ENCODE assay signal across 8 mouse cellular contexts in genomic region chr13:63573256-63573835, GRCm38 (mm10). TPM values are rescaled to one million over a fixed set of nuclear protein-coding genes. Genes with fewer than 3 reads are reported as not detected.
A peak's percentile ranks its signal among the peaks of the same experiment; 100 is the strongest.
DNase-seq lines count a peak whose midpoint lies in the region; ATAC-seq lines count a peak whose summit lies in the region.

Ptch1 (minus strand) TSS chr13:63573598.

- peak within 1 kb of the TSS; percentile 63 for H3K4me3 ChIP-seq in hindbrain, embryonic 12.5 days
- peak within 1 kb of the TSS; percentile 68 for H3K4me3 ChIP-seq in stomach, embryonic 15.5 days (replicated peaks)

- peaks cover 67% of the 10 kb centered on the region for H3K27me3 ChIP-seq in hindbrain, embryonic 12.5 days
- H3K27me3 ChIP-seq in stomach, embryonic 15.5 days (replicated peaks): 0 out of 2 replicates have a peak, but pooled peaks cover 6% of the 10 kb centered on the region

- H3K27ac ChIP-seq in hindbrain, embryonic 12.5 days: peak within 1 kb of the TSS; percentile 87
- H3K27ac ChIP-seq in stomach, embryonic 15.5 days: peak within 1 kb of the TSS; percentile 87

- no peaks in the 10 kb centered on the region for H3K36me3 ChIP-seq in hindbrain, embryonic 12.5 days
- H3K36me3 ChIP-seq in stomach, embryonic 15.5 days: no peaks in the 10 kb centered on the region

- WGBS in hindbrain, embryonic 12.5 days: under 1% methylated on average over 38 of the region's 44 CpGs
- under 1% methylated on average over 42 of the region's 44 CpGs for WGBS in stomach, embryonic 15.5 days

- H3K4me2 ChIP-seq in hindbrain, embryonic 12.5 days (replicated peaks): peak within 1 kb of the TSS; percentile 91
- H3K4me2 ChIP-seq in stomach, embryonic 15.5 days: peak within 1 kb of the TSS; percentile 96

- H3K4me1 ChIP-seq in hindbrain, embryonic 12.5 days: peaks cover 31% of the 10 kb centered on the region
- peaks cover 11% of the 10 kb centered on the region for H3K4me1 ChIP-seq in stomach, embryonic 15.5 days

- intact Hi-C loops in left cerebral cortex, postnatal 14 days (cut with DNase I): loop anchor here (2.0 to 5.0 kb wide), 2 partner anchors 124 to 241 kb away; partner anchors contain the start of gene Ercc6l2

- peak within 1 kb of the TSS; percentile 84 for H3K9ac ChIP-seq in hindbrain, embryonic 12.5 days
- H3K9ac ChIP-seq in stomach, embryonic 15.5 days: peak within 1 kb of the TSS; percentile 62

- peak; percentile 63 for ATAC-seq in hindbrain, embryonic 12.5 days (ENCODE audit: low FRiP score)
- ATAC-seq in megakaryocyte progenitor cell, adult 5-6 weeks (replicated peaks; ENCODE audit: poor library complexity): peak; percentile 38; the same call in 1 of the 2 replicates
- ATAC-seq in stomach, embryonic 15.5 days (ENCODE audit: insufficient read depth, low FRiP score, low read depth): peak; percentile 48

- no peaks in the 10 kb centered on the region for H3K9me3 ChIP-seq in hindbrain, embryonic 12.5 days (replicated peaks)
- H3K9me3 ChIP-seq in stomach, embryonic 15.5 days: no peaks in the 10 kb centered on the region

- DNase-seq in layer of hippocampus, adult 18-20 months (ENCODE audit: low spot score in 2 of 2): peak in 1 of 2 experiments; percentile 47
- no peak for DNase-seq in layer of hippocampus, adult 9-10 months (ENCODE audit: low spot score)
- DNase-seq in cerebellum, adult 9-10 months: peak; percentile 63
- peak in 1 of 2 experiments; percentile 54 for DNase-seq in frontal cortex, adult 2 months (ENCODE audit: extremely low spot score in 1 of 2, low spot score in 1 of 2)
- peak; percentile 41 for DNase-seq in left cerebral cortex, postnatal 14 days (ENCODE audit: low spot score in 2 of 2)

RNA-seq across cellular contexts. Expression of gene Ptch1, which starts in this region (rescaled TPM):
- total RNA-seq in layer of hippocampus, adult 18-20 months (2021): 10 to 100 TPM; 43.0 to 50.2 TPM
- 26.5 and 27.8 TPM in 2 replicates for polyA plus RNA-seq in frontal cortex, adult 2 months (2012; rRNA removed)
- 22.7 and 24.3 TPM in 2 replicates for polyA plus RNA-seq in hindbrain, embryonic 12.5 days (2016; fragmentation: Nextera tagmentation; extraction: Ambion mirVana)
- total RNA-seq in left cerebral cortex, postnatal 14 days (2021): 10 to 100 TPM; 44.6 to 45.2 TPM
- 8.6 and 11.6 TPM in 2 replicates for total RNA-seq in megakaryocyte progenitor cell, adult 5-6 weeks (2015)
- total RNA-seq in megakaryocyte progenitor cell, adult 5-6 weeks (2017): 6.5 TPM in 2 replicates
- 32.1 and 34.3 TPM in 2 replicates for polyA plus RNA-seq in stomach, embryonic 15.5 days (2015; fragmentation: Nextera tagmentation; extraction: Ambion mirVana)
